Mouse (Mus musculus): ENCODE results near the gene Gm33543. TPM values are rescaled to one million over a fixed set of nuclear protein-coding genes. Genes with fewer than 3 reads are reported as not detected.

Gm33543 gene
- polyA plus RNA-seq, 1 experiment, result not detected

- Histone ChIP-seq H3K36me3 (ENCODE audit: control insufficient read depth, insufficient read depth, low read length, poor library complexity, severe bottlenecking) (no peaks in the 10 kb centered on the region), H3K27me3 (ENCODE audit: control insufficient read depth, insufficient read depth, low read length, poor library complexity, severe bottlenecking) (no peaks in the 10 kb centered on the region), H3K27ac (ENCODE audit: insufficient read depth, low read length) (no peak overlapping the region), H3K4me3 (ENCODE audit: low read depth, low read length) (no peak overlapping the region), H3K4me1 (ENCODE audit: control insufficient read depth, insufficient read depth, low read length) (no peaks in the 10 kb centered on the region), H3K9me3 (replicated peaks; ENCODE audit: control insufficient read depth, insufficient read depth, low read length, poor library complexity, severe bottlenecking) (no peaks in the 10 kb centered on the region), H3K9ac (ENCODE audit: low read depth, poor library complexity, severe bottlenecking) (no peak overlapping the region)
- TF ChIP-seq EP300 (IDR thresholded peaks at IDR 0.05; ENCODE audit: insufficient read depth, low read depth, low read length), result no peak
- TF ChIP-seq POLR2A (IDR thresholded peaks at IDR 0.05; ENCODE audit: insufficient read depth, low read length), result no peak
- TF ChIP-seq CTCF (IDR thresholded peaks at IDR 0.05; ENCODE audit: low read depth, low read length), result no peak
Observed at GRCm38 (mm10) chr10:95811869-95812268, 30.9 kb downstream of the Gm33543 start.

DNA sequence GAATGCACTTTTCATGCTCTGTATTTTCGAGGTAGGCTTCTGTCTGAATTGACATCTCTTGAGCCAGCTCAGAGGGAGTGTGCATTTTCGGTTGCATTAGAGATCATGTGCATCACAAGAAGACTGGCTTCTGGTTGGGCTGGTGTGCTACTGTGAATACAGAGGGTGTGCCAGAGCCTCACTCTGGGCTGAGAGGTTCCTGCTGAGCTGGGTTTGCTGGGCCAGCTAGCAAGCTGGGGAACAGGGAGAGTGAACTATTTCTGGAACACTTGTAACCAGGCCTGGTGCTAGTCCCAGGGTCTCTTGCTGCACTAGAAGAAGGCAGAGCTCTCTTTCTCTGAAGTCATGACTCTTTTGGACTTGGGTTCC lies 41.3 kb downstream of the Gm33543 start:
- TF ChIP-seq EP300 (IDR thresholded peaks at IDR 0.05; ENCODE audit: insufficient read depth, low read depth, low read length), result no peak
- no peak for TF ChIP-seq CTCF (IDR thresholded peaks at IDR 0.05; ENCODE audit: low read depth, low read length)
- no peak for TF ChIP-seq POLR2A (IDR thresholded peaks at IDR 0.05; ENCODE audit: insufficient read depth, low read length)
- Histone ChIP-seq H3K27ac (ENCODE audit: insufficient read depth, low read length) (no peak overlapping the region), H3K36me3 (ENCODE audit: control insufficient read depth, insufficient read depth, low read length, poor library complexity, severe bottlenecking) (no peaks in the 10 kb centered on the region), H3K9ac (ENCODE audit: low read depth, poor library complexity, severe bottlenecking) (no peak overlapping the region), H3K4me1 (ENCODE audit: control insufficient read depth, insufficient read depth, low read length) (no peaks in the 10 kb centered on the region), H3K4me3 (ENCODE audit: low read depth, low read length) (no peak overlapping the region), H3K27me3 (ENCODE audit: control insufficient read depth, insufficient read depth, low read length, poor library complexity, severe bottlenecking) (no peaks in the 10 kb centered on the region), H3K9me3 (replicated peaks; ENCODE audit: control insufficient read depth, insufficient read depth, low read length, poor library complexity, severe bottlenecking) (no peaks in the 10 kb centered on the region)

DNA sequence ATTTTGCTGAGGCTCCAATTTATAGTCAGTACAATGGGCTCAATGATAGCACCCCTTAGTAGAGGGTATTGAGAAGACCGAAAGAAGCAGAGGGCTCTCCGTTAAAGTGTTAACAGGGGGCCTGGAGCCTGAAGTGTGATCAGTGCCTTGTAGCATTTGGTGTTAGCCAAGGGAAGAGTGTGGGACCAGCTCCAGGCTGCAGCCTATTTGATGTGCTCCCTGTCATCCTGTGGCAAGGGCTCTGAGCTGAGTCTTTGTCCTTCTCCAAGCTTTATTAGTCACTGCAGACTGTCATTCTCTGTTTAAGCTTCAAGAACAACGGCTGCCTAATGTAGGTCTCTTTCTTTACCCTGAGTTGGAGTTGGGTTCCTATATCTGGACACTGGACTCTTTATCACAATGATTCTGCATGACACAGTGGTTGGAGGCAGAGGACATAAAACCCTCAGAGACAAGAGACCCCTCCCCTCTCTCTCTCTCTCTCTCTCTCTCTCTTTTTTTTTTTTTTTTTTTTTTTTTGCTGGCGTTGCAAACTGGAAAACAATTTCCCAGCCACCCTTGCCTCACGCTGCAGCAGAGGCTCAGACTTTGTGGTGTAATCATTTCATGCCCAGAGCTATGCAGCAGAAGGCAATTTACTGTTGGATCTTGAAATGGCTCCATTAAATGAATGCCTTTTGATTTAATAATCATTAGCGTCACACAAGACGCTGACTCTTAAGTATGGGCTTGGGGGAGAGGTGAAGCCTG lies 41.9 kb downstream of the Gm33543 start:
- H3K27ac ChIP-seq (ENCODE audit: insufficient read depth, low read length), result no peak overlapping the region
- H3K4me1 ChIP-seq (ENCODE audit: control insufficient read depth, insufficient read depth, low read length), result no peaks in the 10 kb centered on the region
- H3K9ac ChIP-seq (ENCODE audit: low read depth, poor library complexity, severe bottlenecking), result no peak overlapping the region
- no peaks in the 10 kb centered on the region for H3K27me3 ChIP-seq (ENCODE audit: control insufficient read depth, insufficient read depth, low read length, poor library complexity, severe bottlenecking)
- TF ChIP-seq CTCF (IDR thresholded peaks at IDR 0.05; ENCODE audit: low read depth, low read length) (no peak), EP300 (IDR thresholded peaks at IDR 0.05; ENCODE audit: insufficient read depth, low read depth, low read length) (no peak)
- H3K9me3 ChIP-seq (replicated peaks; ENCODE audit: control insufficient read depth, insufficient read depth, low read length, poor library complexity, severe bottlenecking), result no peaks in the 10 kb centered on the region
- no peak overlapping the region for H3K4me3 ChIP-seq (ENCODE audit: low read depth, low read length)
- H3K36me3 ChIP-seq (ENCODE audit: control insufficient read depth, insufficient read depth, low read length, poor library complexity, severe bottlenecking), result no peaks in the 10 kb centered on the region

DNA sequence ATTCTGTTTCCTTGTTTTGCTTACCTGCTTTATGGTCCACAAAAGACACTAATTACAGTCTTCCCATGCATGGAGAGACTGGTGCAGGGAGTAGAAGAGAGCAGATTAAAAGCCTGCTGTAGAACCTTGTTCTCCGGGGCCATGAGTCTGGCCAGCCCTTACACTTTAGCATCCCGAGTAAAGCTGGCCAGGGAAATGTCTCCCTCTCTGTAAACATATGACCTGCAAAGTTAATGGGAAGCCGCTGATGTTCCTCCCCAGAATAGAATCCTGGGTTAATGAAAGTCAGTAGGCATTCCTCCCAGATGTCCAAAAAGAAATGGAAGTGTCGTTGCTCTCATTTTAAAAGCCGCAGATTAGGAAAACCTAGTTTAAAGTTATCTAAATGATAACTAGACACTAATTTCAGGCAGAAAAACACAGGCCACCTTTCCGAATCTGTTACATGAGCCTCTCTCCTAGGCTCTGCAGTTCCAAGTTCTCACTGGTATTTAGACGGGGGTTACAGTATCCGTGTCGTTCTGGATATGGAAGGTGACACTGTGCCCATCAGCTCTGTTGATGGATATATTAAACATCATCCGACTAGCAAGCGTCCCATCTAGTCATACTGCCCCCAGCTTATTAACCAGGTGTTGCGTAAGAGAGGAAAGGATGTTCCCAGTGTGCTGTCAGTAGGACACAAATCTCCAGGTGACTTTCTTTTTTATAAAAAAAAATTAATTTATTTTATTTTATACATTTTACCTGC lies 44.9 kb downstream of the Gm33543 start:
- no peaks in the 10 kb centered on the region for H3K27me3 ChIP-seq (ENCODE audit: control insufficient read depth, insufficient read depth, low read length, poor library complexity, severe bottlenecking)
- no peaks in the 10 kb centered on the region for H3K36me3 ChIP-seq (ENCODE audit: control insufficient read depth, insufficient read depth, low read length, poor library complexity, severe bottlenecking)
- no peak overlapping the region for H3K27ac ChIP-seq (ENCODE audit: insufficient read depth, low read length)
- no peak for TF ChIP-seq POLR2A (IDR thresholded peaks at IDR 0.05; ENCODE audit: insufficient read depth, low read length)
- no peak for TF ChIP-seq CTCF (IDR thresholded peaks at IDR 0.05; ENCODE audit: low read depth, low read length)
- no peak for TF ChIP-seq EP300 (IDR thresholded peaks at IDR 0.05; ENCODE audit: insufficient read depth, low read depth, low read length)
- no peak overlapping the region for H3K9ac ChIP-seq (ENCODE audit: low read depth, poor library complexity, severe bottlenecking)
- H3K9me3 ChIP-seq (replicated peaks; ENCODE audit: control insufficient read depth, insufficient read depth, low read length, poor library complexity, severe bottlenecking), result no peaks in the 10 kb centered on the region
- no peaks in the 10 kb centered on the region for H3K4me1 ChIP-seq (ENCODE audit: control insufficient read depth, insufficient read depth, low read length)
- H3K4me3 ChIP-seq (ENCODE audit: low read depth, low read length), result no peak overlapping the region

- H3K27ac ChIP-seq (ENCODE audit: insufficient read depth, low read length), result no peak overlapping the region
- no peak for TF ChIP-seq POLR2A (IDR thresholded peaks at IDR 0.05; ENCODE audit: insufficient read depth, low read length)
- no peak for TF ChIP-seq EP300 (IDR thresholded peaks at IDR 0.05; ENCODE audit: insufficient read depth, low read depth, low read length)
- no peak for TF ChIP-seq CTCF (IDR thresholded peaks at IDR 0.05; ENCODE audit: low read depth, low read length)
- no peaks in the 10 kb centered on the region for H3K36me3 ChIP-seq (ENCODE audit: control insufficient read depth, insufficient read depth, low read length, poor library complexity, severe bottlenecking)
- H3K9me3 ChIP-seq (replicated peaks; ENCODE audit: control insufficient read depth, insufficient read depth, low read length, poor library complexity, severe bottlenecking), result no peaks in the 10 kb centered on the region
- no peaks in the 10 kb centered on the region for H3K27me3 ChIP-seq (ENCODE audit: control insufficient read depth, insufficient read depth, low read length, poor library complexity, severe bottlenecking)
- H3K4me3 ChIP-seq (ENCODE audit: low read depth, low read length), result no peak overlapping the region
- H3K4me1 ChIP-seq (ENCODE audit: control insufficient read depth, insufficient read depth, low read length), result no peaks in the 10 kb centered on the region
- H3K9ac ChIP-seq (ENCODE audit: low read depth, poor library complexity, severe bottlenecking), result no peak overlapping the region
Observed at GRCm38 (mm10) chr10:95795500-95795899, 47.2 kb downstream of the Gm33543 start.

- no peaks in the 10 kb centered on the region for H3K36me3 ChIP-seq (ENCODE audit: control insufficient read depth, insufficient read depth, low read length, poor library complexity, severe bottlenecking)
- H3K9ac ChIP-seq (ENCODE audit: low read depth, poor library complexity, severe bottlenecking), result no peak overlapping the region
- TF ChIP-seq CTCF (IDR thresholded peaks at IDR 0.05; ENCODE audit: low read depth, low read length), result no peak
- no peaks in the 10 kb centered on the region for H3K9me3 ChIP-seq (replicated peaks; ENCODE audit: control insufficient read depth, insufficient read depth, low read length, poor library complexity, severe bottlenecking)
- H3K4me1 ChIP-seq (ENCODE audit: control insufficient read depth, insufficient read depth, low read length), result no peaks in the 10 kb centered on the region
- no peak overlapping the region for H3K27ac ChIP-seq (ENCODE audit: insufficient read depth, low read length)
- no peaks in the 10 kb centered on the region for H3K27me3 ChIP-seq (ENCODE audit: control insufficient read depth, insufficient read depth, low read length, poor library complexity, severe bottlenecking)
- H3K4me3 ChIP-seq (ENCODE audit: low read depth, low read length), result no peak overlapping the region
Observed at GRCm38 (mm10) chr10:95794706-95795105, 48.0 kb downstream of the Gm33543 start.

Data from ES-Bruce4 (cell line).